Mouse (Mus musculus): Measurements from ENCODE around the gene Amdhd1.

DNA sequence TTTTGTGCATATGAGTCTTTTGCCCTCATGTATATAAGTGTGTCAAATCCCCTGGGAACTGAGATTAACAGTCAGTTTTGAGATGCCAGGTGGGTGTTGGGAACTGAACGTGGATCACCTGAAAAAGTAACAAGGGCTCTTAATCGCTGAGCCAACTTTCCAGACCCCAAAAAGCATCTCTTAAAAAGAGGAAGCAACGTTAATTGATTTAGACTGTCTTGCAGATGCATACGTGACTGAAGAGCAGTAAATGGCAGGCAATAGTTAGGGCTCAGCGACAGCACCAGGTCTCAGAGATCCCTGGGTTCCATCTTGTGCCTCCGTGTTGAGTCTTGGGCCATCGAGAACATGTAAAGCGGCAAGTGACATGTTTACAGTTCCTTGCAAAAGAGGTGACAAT is 12.8 kb upstream of the Amdhd1 start:
- TF ChIP-seq POLR2A (IDR thresholded peaks at IDR 0.05; ENCODE audit: low read depth, low read length) (no peak), CTCF (IDR thresholded peaks at IDR 0.05; ENCODE audit: borderline replicate concordance, insufficient read depth, low read length) (no peak)
